Mouse (Mus musculus): ENCODE data around the gene Prrg2. TPM values are rescaled to one million over a fixed set of nuclear protein-coding genes. Genes with fewer than 3 reads are reported as not detected.

The Prrg2 gene
- polyA plus RNA-seq, 1 experiment, result 18.2 TPM

DNA sequence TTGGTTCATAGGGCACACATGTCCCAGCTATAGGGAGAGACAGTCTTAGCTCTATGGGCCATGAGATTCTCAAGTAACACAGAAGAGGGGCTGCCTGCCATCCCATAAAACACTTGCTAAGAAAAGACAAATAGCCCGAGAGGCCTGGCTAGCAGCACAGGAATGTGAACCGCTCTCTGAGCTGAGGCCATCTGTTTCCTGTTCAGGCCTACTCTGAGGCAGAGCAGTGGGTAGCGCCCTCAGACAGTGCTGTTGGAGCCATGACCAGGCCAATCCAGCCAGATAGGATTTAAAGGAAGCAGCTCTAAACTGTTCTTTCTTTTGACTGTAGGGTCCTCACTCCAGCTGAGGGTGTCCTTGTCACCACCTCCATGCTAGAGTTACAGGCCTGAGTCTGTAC is 57.9 kb downstream of the Prrg2 start:
- H3K27ac ChIP-seq (ENCODE audit: control insufficient read depth, insufficient read depth, low read depth, low read length, poor library complexity), result no peak overlapping the region
- no peak overlapping the region for H3K4me3 ChIP-seq (replicated peaks; ENCODE audit: control insufficient read depth, low read depth, low read length)
- WGBS, result 47% methylated on average over 3 of the region's 3 CpGs
- TF ChIP-seq POLR2A (IDR thresholded peaks at IDR 0.05; ENCODE audit: borderline replicate concordance, control insufficient read depth, low read depth, low read length) (no peak), CTCF (IDR thresholded peaks at IDR 0.05; ENCODE audit: control insufficient read depth, insufficient read depth, low read length) (no peak)
- H3K4me1 ChIP-seq (ENCODE audit: control insufficient read depth, insufficient read depth, low read length), result no peaks in the 10 kb centered on the region

Other genes with a start within 250 kb of the Prrg2 start
- 24.0 and 44.7 TPM in 2 replicates for gene Nup62, start 246.6 kb downstream of the Prrg2 start, polyA plus RNA-seq (2011; ENCODE audit: insufficient read depth, insufficient read length, low replicate concordance, missing spikeins)
- 4.2 and 24.8 TPM in 2 replicates for gene Il4i1, start 246.3 kb downstream of the Prrg2 start, polyA plus RNA-seq (2011; ENCODE audit: insufficient read depth, insufficient read length, low replicate concordance, missing spikeins)
- gene Atf5, start 246.0 kb downstream of the Prrg2 start, polyA plus RNA-seq (2011; ENCODE audit: insufficient read depth, insufficient read length, low replicate concordance, missing spikeins), result 24.5 and 32.7 TPM in 2 replicates
- gene Akt1s1, start 213.7 kb downstream of the Prrg2 start, polyA plus RNA-seq (2011; ENCODE audit: insufficient read depth, insufficient read length, low replicate concordance, missing spikeins), result 28.2 and 48.0 TPM in 2 replicates
- gene Tbc1d17, start 213.6 kb downstream of the Prrg2 start, polyA plus RNA-seq (2011; ENCODE audit: insufficient read depth, insufficient read length, low replicate concordance, missing spikeins), result 24.5 and 49.2 TPM in 2 replicates
- 97.5 and 261 TPM in 2 replicates for gene Pnkp, start 205.5 kb downstream of the Prrg2 start, polyA plus RNA-seq (2011; ENCODE audit: insufficient read depth, insufficient read length, low replicate concordance, missing spikeins)
- gene Ptov1, start 192.9 kb downstream of the Prrg2 start, polyA plus RNA-seq (2011; ENCODE audit: insufficient read depth, insufficient read length, low replicate concordance, missing spikeins), result 51.3 and 96.4 TPM in 2 replicates
- gene Med25, start 170.0 kb downstream of the Prrg2 start, polyA plus RNA-seq (2011; ENCODE audit: insufficient read depth, insufficient read length, low replicate concordance, missing spikeins), result 14.6 and 25.4 TPM in 2 replicates
- 7.0 and 21.8 TPM in 2 replicates for gene Fuz, start 166.6 kb downstream of the Prrg2 start, polyA plus RNA-seq (2011; ENCODE audit: insufficient read depth, insufficient read length, low replicate concordance, missing spikeins)
- gene Ap2a1, start 133.2 kb downstream of the Prrg2 start, polyA plus RNA-seq (2011; ENCODE audit: insufficient read depth, insufficient read length, low replicate concordance, missing spikeins), result 43.5 and 60.3 TPM in 2 replicates
- not detected in 2 replicates for gene Tsks, start 119.5 kb downstream of the Prrg2 start, polyA plus RNA-seq (2011; ENCODE audit: insufficient read depth, insufficient read length, low replicate concordance, missing spikeins)
- 6.5 TPM in 2 replicates for gene Cpt1c, start 87.8 kb downstream of the Prrg2 start, polyA plus RNA-seq (2011; ENCODE audit: insufficient read depth, insufficient read length, low replicate concordance, missing spikeins)
- gene Prmt1, start 76.1 kb downstream of the Prrg2 start, polyA plus RNA-seq (2011; ENCODE audit: insufficient read depth, insufficient read length, low replicate concordance, missing spikeins), result 192 and 337 TPM in 2 replicates
- 71.4 and 165 TPM in 2 replicates for gene Irf3, start 65.0 kb downstream of the Prrg2 start, polyA plus RNA-seq (2011; ENCODE audit: insufficient read depth, insufficient read length, low replicate concordance, missing spikeins)
- gene Bcl2l12, start 64.0 kb downstream of the Prrg2 start, polyA plus RNA-seq (2011; ENCODE audit: insufficient read depth, insufficient read length, low replicate concordance, missing spikeins), result 28.9 and 40.8 TPM in 2 replicates
- gene Scaf1, start 46.3 kb downstream of the Prrg2 start, polyA plus RNA-seq (2011; ENCODE audit: insufficient read depth, insufficient read length, low replicate concordance, missing spikeins), result 45.6 and 72.1 TPM in 2 replicates
- gene Rras, start 44.7 kb downstream of the Prrg2 start, polyA plus RNA-seq (2011; ENCODE audit: insufficient read depth, insufficient read length, low replicate concordance, missing spikeins), result 11.0 and 14.9 TPM in 2 replicates
- 8.6 and 14.3 TPM in 2 replicates for gene Prr12, start 9.8 kb downstream of the Prrg2 start, polyA plus RNA-seq (2011; ENCODE audit: insufficient read depth, insufficient read length, low replicate concordance, missing spikeins)
- 31.8 and 44.8 TPM in 2 replicates for gene Nosip, start 248 bp downstream of the Prrg2 start, polyA plus RNA-seq (2011; ENCODE audit: insufficient read depth, insufficient read length, low replicate concordance, missing spikeins)
- 10.6 and 16.0 TPM in 2 replicates for gene Rcn3, start 29.5 kb upstream of the Prrg2 start, polyA plus RNA-seq (2011; ENCODE audit: insufficient read depth, insufficient read length, low replicate concordance, missing spikeins)
- 13.9 and 19.1 TPM in 2 replicates for gene Fcgrt, start 41.2 kb upstream of the Prrg2 start, polyA plus RNA-seq (2011; ENCODE audit: insufficient read depth, insufficient read length, low replicate concordance, missing spikeins)
- 982 and 1,240 TPM in 2 replicates for gene Rps11, start 61.8 kb upstream of the Prrg2 start, polyA plus RNA-seq (2011; ENCODE audit: insufficient read depth, insufficient read length, low replicate concordance, missing spikeins)
- 2,527 and 4,441 TPM in 2 replicates for gene Rpl13a, start 66.1 kb upstream of the Prrg2 start, polyA plus RNA-seq (2011; ENCODE audit: insufficient read depth, insufficient read length, low replicate concordance, missing spikeins)
- gene Gm45713, start 73.6 kb upstream of the Prrg2 start, polyA plus RNA-seq (2011; ENCODE audit: insufficient read depth, insufficient read length, low replicate concordance, missing spikeins), result not detected in 2 replicates
- 32.5 and 85.0 TPM in 2 replicates for gene Flt3l, start 73.8 kb upstream of the Prrg2 start, polyA plus RNA-seq (2011; ENCODE audit: insufficient read depth, insufficient read length, low replicate concordance, missing spikeins)
- gene Pih1d1, start 91.6 kb upstream of the Prrg2 start, polyA plus RNA-seq (2011; ENCODE audit: insufficient read depth, insufficient read length, low replicate concordance, missing spikeins), result 39.2 and 92.4 TPM in 2 replicates
- 49.6 and 113 TPM in 2 replicates for gene Aldh16a1, start 91.9 kb upstream of the Prrg2 start, polyA plus RNA-seq (2011; ENCODE audit: insufficient read depth, insufficient read length, low replicate concordance, missing spikeins)
- gene Slc17a7, start 101.3 kb upstream of the Prrg2 start, polyA plus RNA-seq (2011; ENCODE audit: insufficient read depth, insufficient read length, low replicate concordance, missing spikeins), result 1.3 TPM in 1 of 2 replicates, not detected in the other
- gene Gfy, start 116.9 kb upstream of the Prrg2 start, polyA plus RNA-seq (2011; ENCODE audit: insufficient read depth, insufficient read length, low replicate concordance, missing spikeins), result 1.2 TPM in 1 of 2 replicates, not detected in the other
- gene Pth2, start 118.3 kb upstream of the Prrg2 start, polyA plus RNA-seq (2011; ENCODE audit: insufficient read depth, insufficient read length, low replicate concordance, missing spikeins), result not detected in 2 replicates
- not detected in 2 replicates for gene Ccdc155, start 142.2 kb upstream of the Prrg2 start, polyA plus RNA-seq (2011; ENCODE audit: insufficient read depth, insufficient read length, low replicate concordance, missing spikeins)
- gene Dkkl1, start 149.5 kb upstream of the Prrg2 start, polyA plus RNA-seq (2011; ENCODE audit: insufficient read depth, insufficient read length, low replicate concordance, missing spikeins), result 1.5 TPM in 1 of 2 replicates, not detected in the other
- gene Tead2, start 153.1 kb upstream of the Prrg2 start, polyA plus RNA-seq (2011; ENCODE audit: insufficient read depth, insufficient read length, low replicate concordance, missing spikeins), result 5.0 and 10.9 TPM in 2 replicates
- gene Cd37, start 176.4 kb upstream of the Prrg2 start, polyA plus RNA-seq (2011; ENCODE audit: insufficient read depth, insufficient read length, low replicate concordance, missing spikeins), result 214 and 405 TPM in 2 replicates
- not detected in 2 replicates for gene Slc6a16, start 178.4 kb upstream of the Prrg2 start, polyA plus RNA-seq (2011; ENCODE audit: insufficient read depth, insufficient read length, low replicate concordance, missing spikeins)
- not detected in 2 replicates for gene Slc6a21, start 214.8 kb upstream of the Prrg2 start, polyA plus RNA-seq (2011; ENCODE audit: insufficient read depth, insufficient read length, low replicate concordance, missing spikeins)